Mouse (Mus musculus) c-Kit-positive CD71-negative TER-119-negative erythroid progenitor cells, embryonic 14.5 days (primary cell): ENCODE measurements at regions not wholly inside any gene's neighbourhood (a gene's known extent, or its start where the extent isn't known, plus 50 kb on each side); places are given as distances from the start of the nearest gene placed in this dataset.
A peak's percentile ranks its signal among the peaks of the same experiment; 100 is the strongest.
"Not testable (repeated sequence)": the region's sequence is repeated elsewhere in the genome, so short reads cannot be mapped to it uniquely, and the experiment has no call there.

Experiments used
- DNase-seq: peaks from one replicate; pipeline ENCODE4 v3.0.0-alpha.2; 2013; ENCODE audit warnings: low read depth

GRCm38 (mm10) chr7:129689464-129689863 lies 97.8 kb downstream of the Wdr11 start:
- DNase-seq, result no peak

DNA sequence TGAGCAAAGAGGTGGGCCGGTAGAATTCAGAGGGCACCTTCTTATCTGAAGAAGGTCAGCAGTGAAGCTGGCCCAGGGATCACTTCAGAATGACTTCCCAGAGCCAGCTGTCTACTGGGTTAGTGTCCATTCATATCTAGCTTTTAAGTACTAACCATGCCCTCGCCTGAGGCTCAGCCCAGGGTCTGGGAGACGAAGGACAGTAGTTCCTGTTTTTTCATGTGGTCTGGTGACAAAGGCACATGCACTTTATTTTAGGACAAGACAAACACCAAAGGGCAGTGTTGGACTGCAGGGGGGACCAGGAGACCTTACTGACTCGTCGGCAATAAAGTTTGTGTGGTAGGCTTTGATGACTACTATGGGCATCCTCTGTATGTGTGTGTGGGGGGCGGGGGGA lies 99.2 kb downstream of the Wdr11 start:
- DNase-seq, result no peak

GRCm38 (mm10) chr7:129691619-129692071 lies 100.0 kb downstream of the Wdr11 start:
- no peak for DNase-seq

DNA sequence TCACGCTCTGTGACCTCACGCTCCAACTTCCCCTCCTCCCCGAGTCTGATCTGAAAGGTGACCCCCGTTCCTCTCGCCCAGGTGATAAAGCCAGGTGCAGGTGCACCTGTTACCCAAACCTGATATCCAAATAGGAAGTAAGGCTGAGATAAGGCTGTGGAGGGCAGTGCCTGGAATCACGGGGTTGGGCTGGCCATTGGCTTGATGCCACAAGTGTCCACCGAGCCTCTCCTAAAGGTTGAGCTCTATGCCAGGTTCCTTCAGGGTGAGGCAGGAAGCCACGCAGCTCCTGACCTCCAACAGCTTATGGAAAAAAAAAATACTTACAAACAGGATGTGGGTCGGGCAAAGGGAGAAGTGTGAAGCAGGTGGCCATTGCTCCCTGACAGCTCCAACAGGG lies 102.0 kb downstream of the Wdr11 start:
- DNase-seq, result no peak

DNA sequence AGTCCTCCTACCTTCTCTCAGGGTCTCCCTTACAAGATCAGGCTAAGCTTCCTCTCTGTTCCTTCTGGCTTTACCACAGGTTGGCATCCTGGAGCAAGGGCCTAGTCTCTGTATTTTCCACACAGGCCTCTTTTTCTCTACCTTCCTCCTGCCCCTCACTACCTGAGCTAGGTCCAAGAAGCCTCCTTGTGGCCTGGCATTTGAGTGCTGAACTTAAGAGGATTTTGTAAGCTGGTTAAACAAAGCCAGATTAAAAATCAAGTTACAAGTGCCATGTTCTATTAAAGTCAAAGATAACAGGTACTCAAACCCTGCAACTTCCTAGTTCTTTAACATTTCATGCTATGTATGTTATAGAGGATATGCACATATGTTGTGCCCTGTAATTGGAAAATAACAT lies 102.5 kb downstream of the Wdr11 start:
- DNase-seq, result no peak

DNA sequence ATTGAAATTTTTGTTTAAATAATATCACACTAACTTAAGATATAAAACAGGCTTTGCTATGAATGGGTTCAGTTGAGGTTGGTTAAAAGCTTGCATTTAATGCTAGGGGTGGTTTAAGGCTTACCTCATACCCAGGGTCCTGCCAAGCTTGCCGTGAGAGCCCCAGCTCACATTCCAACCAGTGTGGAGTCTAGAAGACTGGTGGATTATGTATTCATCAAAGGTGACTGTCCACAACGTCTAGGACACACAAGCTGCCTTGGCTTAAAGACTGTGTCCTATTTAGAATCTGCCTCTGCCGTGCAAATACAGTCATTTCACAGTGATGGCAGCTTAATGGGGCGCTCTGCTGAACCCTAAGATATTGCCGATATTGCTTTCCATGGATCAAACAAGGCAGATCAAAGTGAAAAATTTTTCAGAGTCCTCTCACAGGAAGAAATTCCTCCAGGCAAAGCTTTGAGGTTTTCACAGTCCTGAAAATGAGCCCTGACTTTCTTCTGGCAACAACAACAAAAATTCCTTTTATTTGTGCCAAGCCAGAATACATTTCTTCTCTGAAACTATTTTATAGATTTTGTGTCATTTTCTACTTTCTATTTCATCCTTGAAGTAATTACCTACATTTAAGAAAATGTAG lies 108.4 kb downstream of the Wdr11 start:
- no peak for DNase-seq

GRCm38 (mm10) chr7:129727559-129727958 lies 135.9 kb downstream of the Wdr11 start:
- DNase-seq, result no peak

- DNase-seq, result no peak
These were observed 138.1 kb downstream of the Wdr11 start for GRCm38 (mm10) chr7:129729709-129730238.

- no peak for DNase-seq
These were observed 139.2 kb downstream of the Wdr11 start for GRCm38 (mm10) chr7:129730785-129731352.

GRCm38 (mm10) chr7:129742657-129743056 lies 151.0 kb downstream of the Wdr11 start:
- no peak for DNase-seq

- DNase-seq, result no peak
These were observed 152.4 kb downstream of the Wdr11 start for GRCm38 (mm10) chr7:129743955-129744666.

DNA sequence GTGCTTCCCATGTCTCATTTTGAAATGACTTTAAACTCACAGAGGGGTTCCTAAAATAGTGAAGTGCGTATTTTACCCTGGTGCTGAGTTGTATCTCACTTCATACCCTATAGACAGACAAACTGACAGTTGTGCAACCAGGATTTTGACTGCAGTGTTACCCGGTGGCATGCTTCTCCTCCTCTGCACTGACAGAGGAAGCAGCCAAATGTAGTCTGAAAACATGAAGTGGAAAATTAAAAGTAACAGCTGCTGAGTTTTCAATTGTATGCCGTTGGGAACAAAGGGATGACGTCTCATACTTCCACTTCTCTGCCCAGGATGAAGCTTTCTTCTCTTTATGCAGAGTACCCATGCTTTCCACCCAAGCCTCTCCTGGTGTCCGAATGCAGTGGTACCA lies 155.0 kb downstream of the Wdr11 start:
- no peak for DNase-seq

DNA sequence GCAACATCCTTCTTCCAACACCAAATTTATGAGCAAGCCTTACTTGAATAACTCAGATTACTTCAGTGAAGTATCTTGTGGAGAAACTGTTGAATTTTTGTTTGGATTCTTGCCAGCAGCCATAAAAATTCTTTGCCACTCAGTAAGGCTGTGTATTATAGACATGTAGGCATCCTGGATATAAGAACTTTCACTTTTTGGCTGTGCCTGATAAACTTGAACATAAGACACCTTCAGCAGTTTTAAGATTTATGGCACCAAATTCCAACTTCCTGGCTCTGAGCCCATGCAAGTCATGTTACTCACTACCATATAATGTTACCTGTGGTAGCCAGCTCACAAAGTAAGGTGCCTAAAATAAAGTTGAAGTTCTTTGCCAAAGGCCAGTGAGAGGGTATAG lies 159.3 kb downstream of the Wdr11 start:
- no peak for DNase-seq

GRCm38 (mm10) chr7:129754737-129755136 lies 163.1 kb downstream of the Wdr11 start:
- DNase-seq, result no peak

DNA sequence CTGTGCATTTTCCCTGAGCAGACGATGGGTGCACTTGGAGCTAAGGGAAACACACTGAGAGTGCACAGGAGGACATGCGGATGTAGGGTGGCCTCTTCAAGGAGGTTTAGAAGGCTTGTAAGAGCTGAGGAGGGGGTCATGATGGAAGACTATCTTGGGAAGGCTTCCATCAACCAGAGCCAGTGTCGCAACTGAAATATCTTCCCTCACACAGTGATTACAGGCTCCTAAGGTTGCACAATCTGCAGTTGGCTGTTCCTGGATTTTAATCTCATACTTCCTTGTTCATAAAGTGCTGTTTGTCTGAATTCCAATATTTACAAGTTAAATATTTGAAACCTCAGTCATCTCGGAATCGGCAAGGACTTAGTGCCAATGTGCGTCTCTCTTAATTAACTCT lies 164.5 kb downstream of the Wdr11 start:
- DNase-seq, result no peak

DNA sequence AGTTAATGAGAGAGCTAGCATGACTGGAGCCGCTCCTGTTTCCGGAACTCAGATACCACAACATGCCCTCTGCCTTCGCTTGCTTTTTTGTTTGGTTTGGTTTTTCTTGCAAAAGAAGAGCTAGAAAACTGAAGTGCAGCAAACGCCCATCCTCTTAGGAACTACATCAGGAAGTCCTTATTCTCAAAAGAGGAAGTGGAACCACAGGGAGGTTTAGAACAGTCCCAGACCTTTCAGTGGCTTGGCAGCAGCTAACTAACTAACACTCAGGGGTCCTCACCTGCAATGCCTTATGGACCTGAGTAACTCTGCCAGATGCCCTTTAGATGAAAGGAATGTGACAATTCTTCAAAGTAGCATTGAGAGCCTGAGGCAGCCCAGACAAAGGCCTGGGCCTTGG lies 168.2 kb downstream of the Wdr11 start:
- peak; percentile 35 for DNase-seq

DNA sequence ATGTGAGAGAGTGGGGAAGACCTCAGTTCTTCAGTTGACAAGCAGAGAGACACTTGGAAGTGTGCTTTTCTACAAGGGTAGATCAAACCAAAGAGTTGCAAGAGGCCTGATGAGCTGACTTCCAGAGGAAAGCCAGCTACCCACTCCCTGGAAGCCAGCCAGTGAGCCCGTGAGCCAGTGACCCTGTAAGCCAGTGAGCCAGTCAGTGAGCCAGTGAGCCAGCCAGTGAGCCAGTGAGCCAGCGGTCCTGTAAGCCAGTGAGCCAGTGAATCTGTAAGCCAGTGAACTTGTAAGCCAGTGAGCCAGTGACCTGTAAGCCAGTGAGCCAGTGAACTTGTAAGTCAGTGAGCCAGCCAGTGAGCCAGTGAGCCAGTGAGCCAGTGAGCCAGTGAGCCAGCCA lies 168.7 kb downstream of the Wdr11 start:
- DNase-seq, result no peak

DNA sequence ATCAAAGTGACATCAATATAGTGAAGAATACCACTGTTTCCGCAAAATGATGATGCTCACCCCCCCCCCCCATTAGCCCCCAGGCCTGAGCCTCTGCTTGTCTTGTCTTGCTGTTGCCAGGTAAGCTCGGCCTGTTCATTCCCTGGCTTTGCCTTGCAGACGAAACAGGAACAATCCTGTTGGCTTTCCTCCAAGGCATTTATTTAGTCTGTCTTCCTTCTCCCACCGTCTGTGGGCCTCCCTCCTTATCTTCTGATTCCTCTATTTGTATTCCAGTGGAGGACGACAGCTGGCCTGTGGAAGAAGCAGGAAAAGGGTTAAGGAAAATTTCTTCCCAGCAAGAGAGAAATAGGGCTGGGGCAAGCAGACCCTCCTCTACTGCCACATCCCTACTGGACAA lies 172.1 kb downstream of the Wdr11 start:
- no peak for DNase-seq

GRCm38 (mm10) chr7:129764456-129764970 lies 172.8 kb downstream of the Wdr11 start:
- no peak for DNase-seq

DNA sequence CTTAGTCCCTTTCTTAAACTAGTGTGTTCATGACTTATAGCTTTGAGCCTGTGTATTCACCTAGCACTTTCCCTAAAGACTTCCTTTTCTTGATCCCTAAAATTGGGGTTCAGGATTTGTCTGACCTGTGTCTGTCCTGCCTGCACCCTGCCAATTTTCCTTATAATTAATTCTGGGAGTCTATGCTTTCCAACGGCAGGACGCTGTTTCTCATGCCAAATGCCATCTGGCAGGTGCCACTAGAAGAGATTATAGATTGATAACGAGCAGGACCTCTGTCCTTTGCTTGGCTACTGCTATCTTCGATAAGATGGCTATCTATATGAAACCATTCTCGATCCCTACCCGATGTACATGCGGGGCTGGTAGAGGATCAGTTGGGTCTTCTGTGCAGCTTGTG lies 174.0 kb downstream of the Wdr11 start:
- DNase-seq, result no peak

GRCm38 (mm10) chr7:129766087-129766834 lies 174.6 kb downstream of the Wdr11 start:
- DNase-seq, result no peak

DNA sequence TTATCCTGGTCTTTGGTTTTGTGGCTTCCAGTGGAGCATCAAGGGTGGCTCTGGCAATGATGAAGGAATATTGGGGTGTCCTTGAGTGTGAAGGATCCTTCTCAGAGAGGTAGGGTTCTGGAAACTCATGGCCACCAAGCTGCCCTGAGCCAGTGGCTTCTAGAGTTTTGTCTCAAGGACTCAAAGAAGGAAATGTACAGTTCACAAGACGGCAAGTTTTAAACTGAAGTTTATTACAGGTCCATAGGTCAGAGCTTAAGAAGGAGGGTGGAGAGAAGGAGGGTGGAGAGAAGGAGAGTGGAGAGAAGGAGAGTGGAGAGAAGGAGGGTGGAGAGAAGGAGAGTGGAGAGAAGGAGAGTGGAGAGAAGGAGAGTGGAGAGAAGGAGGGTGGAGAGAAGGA lies 178.0 kb downstream of the Wdr11 start:
- DNase-seq, result not testable (repeated sequence)
